Mouse (Mus musculus) hematopoietic stem cell, adult 5-6 weeks (primary cell): ENCODE results near the gene Nat8l. TPM values are rescaled to one million over a fixed set of nuclear protein-coding genes. Genes with fewer than 3 reads are reported as not detected.

Source experiments
- ATAC-seq, 2 experiments: fragments of 125-278 bp in 1 of 2; replicated peaks in 1 of 2; 2 replicates each; pipeline ENCODE4 v1.8.0; 2016 to 2017; ENCODE audit warnings: inconsistent platforms in 2 of 2, mild to moderate bottlenecking in 2 of 2, moderate number of reproducible peaks in 2 of 2, low read depth in 1 of 2, moderate TSS enrichment in 1 of 2; ENCODE audit not compliant: low FRiP score in 2 of 2, poor library complexity in 2 of 2, severe bottlenecking in 2 of 2, insufficient read depth in 1 of 2, low TSS enrichment in 1 of 2
- total RNA-seq: library from RNA; stranded (forward); fragments of 172-1452, 232-1000 nt; gene quantifications from 2 replicates; pipeline ENCODE4 v1.2.3, GENCODE M21; 2017

The Nat8l gene
- total RNA-seq, 1 experiment from 2014 or later: 1.3 TPM

DNA sequence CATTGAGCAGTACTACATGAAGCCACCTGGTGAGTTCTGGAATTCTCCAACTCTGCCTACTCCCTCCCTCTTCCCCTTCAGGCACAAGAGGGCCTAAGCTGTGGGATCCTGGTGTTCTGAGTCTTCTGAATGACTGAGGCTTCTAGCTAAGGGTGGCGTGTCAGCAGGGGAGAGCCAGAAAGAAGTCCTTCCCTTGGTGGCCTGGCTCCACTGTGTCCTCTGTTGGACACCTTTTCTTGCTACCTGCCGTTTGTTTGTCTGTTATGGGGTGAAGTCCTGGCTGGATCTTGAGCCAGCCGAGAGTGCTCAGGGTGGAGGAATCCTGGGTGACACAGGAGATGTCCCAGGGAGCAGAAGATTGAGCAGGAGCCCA lies 2.7 kb downstream of the Nat8l start:
- ATAC-seq: no peak

DNA sequence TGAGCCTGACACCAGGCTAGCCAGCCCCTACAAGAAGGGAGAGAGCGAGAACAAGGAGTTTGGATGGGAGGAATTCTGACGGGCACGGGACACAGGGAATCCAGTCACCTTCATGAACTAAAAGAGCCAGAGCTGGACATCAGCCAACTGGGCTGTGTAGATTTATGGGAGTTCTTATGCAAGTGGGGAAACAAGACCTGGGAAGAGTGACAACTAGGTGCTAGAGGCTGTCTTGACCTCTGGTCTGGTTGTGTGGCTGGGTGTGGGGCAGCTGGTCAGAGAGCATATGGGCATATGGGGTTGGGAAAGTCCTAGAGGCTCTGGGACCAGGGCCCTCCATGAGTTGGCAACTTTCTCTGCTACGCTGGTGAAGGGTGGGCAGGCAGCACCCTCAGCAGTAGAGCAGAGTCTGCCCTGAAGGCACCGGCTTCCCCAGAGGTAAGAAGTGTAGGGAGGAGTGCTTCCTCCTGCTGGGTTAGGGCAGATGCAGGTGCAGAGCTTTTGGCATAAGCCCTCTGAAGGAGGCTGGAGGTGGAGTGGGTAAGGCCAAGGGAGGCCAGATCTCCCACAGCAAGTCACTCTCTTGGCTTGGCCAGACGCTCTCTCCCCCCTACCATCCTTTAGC lies 3.8 kb downstream of the Nat8l start:
- ATAC-seq: no peak

DNA sequence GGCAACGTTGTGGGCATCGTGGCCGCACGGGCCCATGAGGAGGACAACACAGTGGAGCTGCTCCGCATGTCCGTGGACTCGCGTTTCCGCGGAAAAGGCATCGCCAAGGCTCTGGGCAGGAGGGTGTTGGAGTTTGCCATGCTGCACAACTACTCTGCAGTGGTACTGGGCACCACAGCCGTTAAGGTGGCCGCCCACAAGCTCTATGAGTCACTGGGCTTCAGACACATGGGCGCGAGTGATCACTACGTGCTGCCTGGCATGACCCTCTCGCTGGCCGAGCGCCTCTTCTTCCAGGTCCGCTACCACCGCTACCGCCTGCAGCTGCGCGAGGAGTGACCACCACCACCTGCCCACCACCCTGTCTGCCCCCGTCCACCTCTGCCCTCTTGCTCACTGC lies 5.0 kb downstream of the Nat8l start:
- no peak for ATAC-seq

DNA sequence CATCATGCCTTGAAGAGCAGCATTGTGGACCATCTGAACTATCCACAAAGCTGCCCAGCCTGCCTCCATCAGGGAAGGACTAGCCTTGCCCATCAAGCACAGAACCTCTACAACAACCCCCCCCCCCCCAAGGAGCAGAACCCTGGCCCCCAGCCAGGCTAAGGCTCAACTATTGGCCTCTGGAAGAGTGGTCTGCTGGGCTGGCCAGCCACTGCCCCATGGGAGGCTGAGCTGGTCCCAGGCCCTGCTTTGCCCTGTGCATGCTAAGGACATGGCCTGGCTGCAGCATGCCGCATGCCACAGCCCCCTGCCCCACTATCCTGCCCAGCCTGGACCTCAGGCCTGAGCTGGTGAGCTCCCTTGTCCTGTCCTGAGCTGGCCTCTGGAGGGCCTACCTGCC lies 5.6 kb downstream of the Nat8l start:
- no peak for ATAC-seq

DNA sequence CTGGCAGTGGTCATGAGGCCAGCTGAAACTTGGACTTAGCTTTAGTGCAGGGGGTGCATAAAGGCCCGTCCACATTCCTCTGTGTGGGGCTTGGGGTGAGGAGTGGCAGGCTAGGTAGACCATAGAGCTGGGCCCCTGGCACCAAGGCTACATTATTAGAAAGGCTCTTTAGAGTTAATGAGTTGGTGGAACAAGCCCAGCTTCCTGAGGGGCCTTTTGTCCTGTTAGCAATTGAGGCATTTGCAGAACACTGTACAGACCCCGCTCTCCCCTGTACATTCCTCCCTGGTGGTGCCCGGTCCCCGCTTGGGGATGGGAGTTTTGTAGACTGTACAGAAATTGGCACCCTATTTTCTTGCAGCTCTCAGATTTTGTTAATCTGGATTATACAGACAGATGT lies 6.9 kb downstream of the Nat8l start:
- no peak for ATAC-seq

DNA sequence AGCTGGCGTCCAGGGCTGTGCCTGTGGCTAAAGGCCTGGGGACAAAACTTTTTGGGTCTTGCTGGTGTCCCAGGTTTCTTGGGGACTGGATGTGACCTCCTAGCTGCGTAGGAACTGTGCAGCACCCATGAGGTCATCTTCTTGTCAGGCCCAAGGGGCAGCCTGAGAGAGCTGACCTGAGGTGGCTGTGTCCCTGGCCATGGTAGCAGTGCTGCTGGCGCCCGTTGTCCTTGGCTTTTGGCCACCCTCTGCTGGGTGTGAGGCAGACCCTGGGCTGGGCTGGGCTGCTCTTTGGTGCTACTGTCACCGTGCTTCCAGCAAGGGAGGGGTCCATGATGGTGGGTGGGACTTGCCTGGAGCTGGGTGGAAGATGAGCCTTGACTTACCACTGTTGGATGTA lies 8.8 kb downstream of the Nat8l start:
- ATAC-seq: no peak

DNA sequence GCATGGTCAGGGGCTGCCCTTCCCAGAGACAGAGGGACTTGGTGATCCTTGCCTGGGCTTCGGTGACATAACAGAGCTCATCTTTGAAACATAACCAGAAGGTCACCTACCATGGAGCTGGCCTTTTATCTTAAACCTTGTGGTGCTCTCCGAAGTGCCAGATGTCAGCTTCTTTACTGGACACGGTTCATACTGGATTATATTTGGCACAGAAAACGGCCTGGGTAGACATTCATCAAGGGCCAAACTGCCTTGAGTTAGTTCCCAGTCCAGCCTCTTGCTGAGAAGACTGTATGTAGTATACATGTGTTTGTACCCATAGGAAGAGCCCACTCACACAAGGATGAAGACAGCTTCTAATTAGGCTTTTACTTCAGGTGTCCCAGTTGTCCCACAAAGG lies 11.0 kb downstream of the Nat8l start:
- ATAC-seq: no peak

DNA sequence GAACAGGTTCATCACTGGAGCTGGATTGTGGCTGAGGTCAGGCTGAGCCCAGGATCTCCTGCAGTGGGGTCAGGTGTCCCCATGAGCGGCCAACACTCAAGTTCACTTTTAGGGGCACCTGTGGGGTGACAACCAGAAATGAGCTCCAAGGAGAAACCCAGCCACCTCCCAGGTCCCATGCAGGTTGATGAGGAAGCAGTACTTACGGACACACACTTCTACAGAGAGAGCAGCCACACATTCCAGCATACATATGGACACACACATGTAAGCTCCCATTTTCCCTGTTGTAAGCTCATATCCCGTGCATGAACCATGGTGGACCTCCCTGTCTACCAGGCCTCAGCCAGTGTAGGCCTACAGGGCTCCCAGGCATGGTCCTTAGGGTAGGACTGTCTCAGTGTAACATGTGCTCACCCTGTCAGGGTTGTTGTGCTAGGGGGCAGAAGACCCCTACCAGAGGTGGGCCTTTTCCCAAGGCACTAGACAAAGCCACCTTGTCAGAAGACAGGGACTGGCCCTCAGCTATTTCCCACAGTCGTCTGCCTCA lies 11.7 kb downstream of the Nat8l start:
- ATAC-seq: no peak

DNA sequence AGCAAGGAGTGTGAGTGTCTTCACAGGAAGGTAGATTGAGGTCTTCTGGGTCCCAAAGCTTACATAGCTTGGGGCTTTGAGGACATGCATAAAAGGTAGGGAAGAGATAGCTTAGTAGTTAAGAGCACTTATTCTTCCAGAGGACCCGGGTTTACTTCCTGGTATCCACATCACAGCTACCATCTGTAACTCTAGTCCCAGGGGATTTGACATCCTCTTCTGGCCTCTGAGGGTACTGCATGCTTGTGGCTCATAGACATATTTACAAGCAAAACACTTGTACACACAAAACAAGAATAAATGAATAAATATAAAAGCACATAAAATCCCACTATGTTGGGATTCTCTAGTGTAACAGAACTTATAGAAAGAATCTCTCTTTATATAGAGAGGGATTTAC lies 18.9 kb downstream of the Nat8l start:
- no peak for ATAC-seq

DNA sequence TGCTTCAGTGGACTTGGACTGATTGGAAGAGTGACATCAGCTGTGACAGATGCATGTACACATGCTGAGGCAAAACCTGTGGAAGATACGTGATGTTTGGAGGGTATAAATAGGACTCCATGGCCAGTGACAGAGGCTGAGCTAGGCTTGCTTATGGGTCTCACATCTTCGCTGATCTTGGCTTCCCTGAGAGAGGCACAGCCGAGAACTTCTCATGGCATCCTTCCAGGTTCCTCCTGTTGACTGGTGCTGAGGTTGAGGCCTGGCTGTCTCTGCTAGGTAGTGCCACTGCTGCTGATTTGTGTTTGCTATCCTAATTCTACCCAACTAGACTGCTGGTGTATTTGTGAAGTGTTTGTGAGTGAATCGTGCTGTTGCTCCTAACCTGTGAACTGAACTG lies 23.2 kb downstream of the Nat8l start:
- no peak for ATAC-seq

DNA sequence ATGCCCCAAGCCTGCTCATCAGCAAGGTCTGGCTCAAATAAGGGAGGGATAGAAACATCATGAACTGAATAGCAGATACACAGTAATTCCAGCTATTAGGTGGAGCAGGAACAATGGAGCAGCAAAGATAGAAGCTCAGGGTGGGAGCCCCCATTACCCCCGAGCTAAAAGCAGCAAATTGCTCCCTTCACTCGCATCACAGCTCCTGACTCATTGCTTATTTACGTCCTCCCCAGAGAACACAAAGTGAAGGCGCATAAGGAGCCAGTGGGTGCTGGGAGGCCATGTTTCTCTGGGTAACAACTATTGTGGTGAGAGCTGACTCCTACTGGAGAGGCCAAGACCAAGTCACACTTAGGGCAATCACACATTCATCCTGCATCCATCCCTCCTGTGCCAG lies 34.3 kb downstream of the Nat8l start:
- no peak for ATAC-seq

DNA sequence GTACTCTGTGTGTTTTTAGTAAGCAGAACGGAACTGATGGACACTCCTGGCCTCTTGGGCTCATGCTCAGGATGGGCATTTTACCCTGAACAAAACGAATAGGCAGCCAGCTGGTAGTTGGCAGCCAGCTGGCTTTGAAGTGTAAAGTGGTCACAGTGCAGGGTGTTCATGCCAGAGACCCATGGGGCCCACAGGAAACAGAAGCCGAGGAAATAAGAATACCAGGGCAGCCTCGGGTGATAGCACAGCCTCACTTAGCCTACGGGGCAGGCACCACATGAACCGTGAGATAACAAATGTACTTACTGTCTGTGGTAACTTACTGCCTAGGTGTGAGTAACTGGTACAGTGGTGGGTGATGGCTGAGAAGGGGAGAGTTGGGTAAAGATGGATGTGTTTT lies 35.2 kb downstream of the Nat8l start:
- ATAC-seq: peak; percentile 12 to 62; a peak in 1 of 4 replicates

DNA sequence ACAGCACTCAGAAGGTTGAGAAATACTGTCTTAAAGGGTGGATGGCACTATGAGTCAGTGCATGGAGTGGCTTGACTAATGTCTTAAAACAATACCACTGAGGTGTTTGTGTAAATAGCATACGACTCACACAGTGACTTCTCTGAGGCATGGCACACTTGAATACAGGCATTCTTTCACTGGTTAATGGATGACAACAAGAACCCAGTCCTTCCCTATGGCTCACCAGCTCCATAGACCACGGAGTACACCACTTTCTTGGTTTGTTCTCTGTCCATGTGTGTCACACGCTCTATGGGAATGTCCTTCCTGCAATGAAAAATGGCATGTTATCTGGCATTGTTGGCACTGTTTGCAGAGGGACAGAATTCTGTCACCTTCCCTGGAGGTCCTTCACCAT lies 36.7 kb downstream of the Nat8l start:
- ATAC-seq: no peak

Other genes with a start within 250 kb of the Nat8l start
- 19.7 and 20.8 TPM in 2 replicates for gene Letm1, start 213.2 kb upstream of the Nat8l start, total RNA-seq
- gene Nsd2, start 175.3 kb upstream of the Nat8l start, total RNA-seq: 110 and 126 TPM in 2 replicates
- gene Nelfa, start 59.6 kb upstream of the Nat8l start, total RNA-seq: 29.4 and 30.5 TPM in 2 replicates
- gene Gm1673, start 12.6 kb upstream of the Nat8l start, total RNA-seq: 2.6 TPM in 1 of 2 replicates, not detected in the other
- gene Poln, start 173.5 kb downstream of the Nat8l start, total RNA-seq: 2.9 TPM in 1 of 2 replicates, not detected in the other
- 121 and 173 TPM in 2 replicates for gene Haus3, start 173.5 kb downstream of the Nat8l start, total RNA-seq
- gene Mxd4, start 191.7 kb downstream of the Nat8l start, total RNA-seq: 29.2 and 40.0 TPM in 2 replicates